Mouse (Mus musculus) megakaryocyte, embryonic 14.5 days (primary cell): ENCODE results near the gene Gm10322. TPM values are rescaled to one million over a fixed set of nuclear protein-coding genes. Genes with fewer than 3 reads are reported as not detected.

Experiments used
- H3K27me3 ChIP-seq: replicated peaks from 2 replicates; pipeline ENCODE3; 2012; ENCODE audit warnings: inconsistent platforms
- H3K36me3 ChIP-seq: replicated peaks from 2 replicates; pipeline ENCODE3; 2012; ENCODE audit warnings: low read length, inconsistent platforms, mixed read lengths
- H3K4me1 ChIP-seq: 2 replicates; pipeline ENCODE4 v1.6.1; 2012; ENCODE audit warnings: inconsistent platforms
- H3K4me3 ChIP-seq: replicated peaks from 2 replicates; pipeline ENCODE3; 2012; ENCODE audit warnings: moderate library complexity, mild to moderate bottlenecking, inconsistent platforms
- H3K9me3 ChIP-seq: 2 replicates; pipeline ENCODE4 v1.6.1; 2012; ENCODE audit warnings: inconsistent platforms
- FLI1 ChIP-seq: IDR thresholded peaks from 2 replicates; pipeline ENCODE4 v1.6.1; 2012; ENCODE audit warnings: low read length, inconsistent platforms, mixed read lengths
- GATA1 ChIP-seq: IDR thresholded peaks from 3 replicates; pipeline ENCODE4 v1.6.1; 2012; ENCODE audit warnings: mixed read lengths, low read length, inconsistent platforms, borderline replicate concordance
- polyA plus RNA-seq: library from polyadenylated mRNA; stranded (reverse); fragments of >175 nt; gene quantifications from 2 replicates; pipeline ENCODE4 v1.2.3, GENCODE M21; 2012; ENCODE audit warnings: low replicate concordance; ENCODE audit not compliant: insufficient read depth

Gm10322 gene
- polyA plus RNA-seq, 1 experiment = not detected

GRCm38 (mm10) chr10:59577871-59578801 is 37.7 kb upstream of the Gm10322 start:
- no peaks in the 10 kb centered on the region for H3K27me3 ChIP-seq
- no peaks in the 10 kb centered on the region for H3K9me3 ChIP-seq
- peak; percentile 86; the same call in 1 of the 2 replicates for TF ChIP-seq FLI1
- peak; percentile 90 for TF ChIP-seq GATA1
- H3K4me3 ChIP-seq = peak overlapping the region; percentile 91
- H3K36me3 ChIP-seq = peaks cover 32% of the 10 kb centered on the region
- H3K4me1 ChIP-seq = peaks cover 98% of the 10 kb centered on the region

GRCm38 (mm10) chr10:59579645-59580044 is 36.2 kb upstream of the Gm10322 start:
- H3K9me3 ChIP-seq = no peaks in the 10 kb centered on the region
- no peaks in the 10 kb centered on the region for H3K27me3 ChIP-seq
- peak overlapping the region; percentile 85 for H3K4me3 ChIP-seq
- H3K4me1 ChIP-seq = peaks cover 98% of the 10 kb centered on the region
- H3K36me3 ChIP-seq = peaks cover 37% of the 10 kb centered on the region
- TF ChIP-seq FLI1 (no peak), GATA1 (no peak)

GRCm38 (mm10) chr10:59580593-59581149 is 35.2 kb upstream of the Gm10322 start:
- Histone ChIP-seq H3K27me3 (no peaks in the 10 kb centered on the region), H3K36me3 (peaks cover 43% of the 10 kb centered on the region), H3K4me3 (no peak overlapping the region), H3K9me3 (no peaks in the 10 kb centered on the region), H3K4me1 (peaks cover 98% of the 10 kb centered on the region)
- TF ChIP-seq GATA1 (no peak), FLI1 (no peak)

- TF ChIP-seq GATA1 (no peak), FLI1 (no peak)
- peaks cover 51% of the 10 kb centered on the region for H3K36me3 ChIP-seq
- no peaks in the 10 kb centered on the region for H3K9me3 ChIP-seq
- no peaks in the 10 kb centered on the region for H3K27me3 ChIP-seq
- peaks cover 98% of the 10 kb centered on the region for H3K4me1 ChIP-seq
- H3K4me3 ChIP-seq = no peak overlapping the region
Measured at GRCm38 (mm10) chr10:59581826-59582543, 33.9 kb upstream of the Gm10322 start.

- peaks cover 79% of the 10 kb centered on the region for H3K36me3 ChIP-seq
- no peak overlapping the region for H3K4me3 ChIP-seq
- H3K9me3 ChIP-seq = no peaks in the 10 kb centered on the region
- H3K4me1 ChIP-seq = peaks cover 100% of the 10 kb centered on the region
- TF ChIP-seq GATA1 (no peak), FLI1 (no peak)
- no peaks in the 10 kb centered on the region for H3K27me3 ChIP-seq
Measured at GRCm38 (mm10) chr10:59585621-59586020, 30.2 kb upstream of the Gm10322 start.

GRCm38 (mm10) chr10:59586821-59587220 is 29.0 kb upstream of the Gm10322 start:
- H3K4me1 ChIP-seq = peaks cover 100% of the 10 kb centered on the region
- no peak for TF ChIP-seq GATA1
- TF ChIP-seq FLI1 = no peak
- no peaks in the 10 kb centered on the region for H3K9me3 ChIP-seq
- H3K27me3 ChIP-seq = no peaks in the 10 kb centered on the region
- H3K4me3 ChIP-seq = no peak overlapping the region
- H3K36me3 ChIP-seq = peaks cover 73% of the 10 kb centered on the region

GRCm38 (mm10) chr10:59588135-59588534 is 27.7 kb upstream of the Gm10322 start:
- H3K36me3 ChIP-seq = peaks cover 75% of the 10 kb centered on the region
- TF ChIP-seq FLI1 (no peak), GATA1 (no peak)
- peaks cover 100% of the 10 kb centered on the region for H3K4me1 ChIP-seq
- no peaks in the 10 kb centered on the region for H3K9me3 ChIP-seq
- no peaks in the 10 kb centered on the region for H3K27me3 ChIP-seq
- peak overlapping the region; percentile 28 for H3K4me3 ChIP-seq

- no peaks in the 10 kb centered on the region for H3K9me3 ChIP-seq
- peaks cover 76% of the 10 kb centered on the region for H3K36me3 ChIP-seq
- TF ChIP-seq GATA1 (no peak), FLI1 (no peak)
- H3K4me1 ChIP-seq = peaks cover 100% of the 10 kb centered on the region
- peak overlapping the region; percentile 90 for H3K4me3 ChIP-seq
- H3K27me3 ChIP-seq = no peaks in the 10 kb centered on the region
Measured at GRCm38 (mm10) chr10:59589420-59589819, 26.4 kb upstream of the Gm10322 start.

GRCm38 (mm10) chr10:59589856-59590255 is 26.0 kb upstream of the Gm10322 start:
- Histone ChIP-seq H3K4me3 (peak overlapping the region; percentile 90), H3K27me3 (no peaks in the 10 kb centered on the region), H3K4me1 (peaks cover 100% of the 10 kb centered on the region), H3K36me3 (peaks cover 78% of the 10 kb centered on the region), H3K9me3 (no peaks in the 10 kb centered on the region)
- TF ChIP-seq FLI1 (no peak), GATA1 (no peak)
